In the genomic region with DNA sequence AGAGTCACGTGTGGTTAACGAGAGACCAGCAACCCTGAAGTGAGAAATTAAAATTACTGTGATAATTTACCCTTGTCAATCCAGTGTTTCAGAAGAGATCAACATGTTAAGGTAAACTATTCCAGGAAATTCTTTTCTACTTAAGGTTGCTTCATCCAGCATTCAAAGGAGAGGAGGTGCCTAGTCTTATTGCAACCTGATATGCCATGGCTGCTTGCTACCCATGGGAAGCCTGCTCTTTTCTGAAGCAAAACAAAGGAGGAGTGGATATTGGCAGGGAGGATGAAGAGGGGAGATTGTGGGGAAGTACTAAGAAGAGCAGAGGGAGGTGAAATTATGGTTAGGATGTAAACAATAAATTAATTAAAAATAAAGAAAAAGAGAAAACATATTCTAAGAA, we compare ENCODE assay signal across 19 mouse cellular contexts. TPM values are rescaled to one million over a fixed set of nuclear protein-coding genes. Genes with fewer than 3 reads are reported as not detected.
"Had no signal": no experiment of that assay in that cellular context is flagged by ENCODE, and none has a peak within 500 bp of the region (broad histone marks: within the 10 kb centered on the region; RNA-seq: fewer than 3 reads in every experiment).

No protein-coding gene starts in this region.

- H3K27ac ChIP-seq: neural tube, embryonic 13.5 days; neural tube, embryonic 15.5 days; stomach, embryonic 15.5 days; stomach, postnatal 0 days had no signal

- H3K27me3 ChIP-seq: neural tube, embryonic 13.5 days; neural tube, embryonic 15.5 days; stomach, embryonic 15.5 days had no signal

- H3K36me3 ChIP-seq: neural tube, embryonic 13.5 days; neural tube, embryonic 15.5 days; stomach, embryonic 15.5 days had no signal

- H3K4me2 ChIP-seq: neural tube, embryonic 13.5 days; neural tube, embryonic 15.5 days; stomach, embryonic 15.5 days had no signal

- H3K9ac ChIP-seq: neural tube, embryonic 13.5 days; neural tube, embryonic 15.5 days; stomach, embryonic 15.5 days had no signal

- H3K9me3 ChIP-seq: neural tube, embryonic 13.5 days; neural tube, embryonic 15.5 days; stomach, embryonic 15.5 days had no signal

- DNase-seq: retina, postnatal 1 day; right cerebral cortex, adult 18-20 months; right cerebral cortex, postnatal 14 days; right cerebral cortex, postnatal 25 days; right cerebral cortex, postnatal 4 days; spleen, adult 18-20 months; thymus, adult 18-20 months; thymus, adult 2 months; thymus, postnatal 14 days; thymus, postnatal 25 days; thymus, postnatal 36 days; thymus, postnatal 4 days had no signal

- H3K4me1 ChIP-seq: neural tube, embryonic 13.5 days; neural tube, embryonic 15.5 days; stomach, embryonic 15.5 days had no signal

- H3K4me3 ChIP-seq: neural tube, embryonic 13.5 days; neural tube, embryonic 15.5 days; stomach, embryonic 15.5 days had no signal

RNA-seq across cellular contexts. Expression of a gene that starts 15.5 kb away (rescaled TPM):
- polyA plus RNA-seq: small intestine, adult 2 months; spleen, adult 2 months; urinary bladder, adult 2 months had no signal
